Mouse (Mus musculus) neural tube, embryonic 11.5 days (tissue): ENCODE results near the gene Adora2b. TPM values are rescaled to one million over a fixed set of nuclear protein-coding genes. Genes with fewer than 3 reads are reported as not detected.

Experiments
- ATAC-seq: fragments of 200-750 bp; cut with Nextera tagmentation; 2 replicates; pipeline ENCODE4 v1.8.0; 2017; ENCODE audit warnings: moderate number of reproducible peaks, mild to moderate bottlenecking, moderate TSS enrichment, moderate library complexity; ENCODE audit not compliant: insufficient read depth, low FRiP score, low TSS enrichment
- DNase-seq: peaks from one replicate; pipeline ENCODE4 v3.0.0-alpha.2; 2015; ENCODE audit warnings: low spot score
- H3K27ac ChIP-seq: fragments of 300-500 bp; sonication (generic); 2 replicates; pipeline ENCODE4 v1.5.1; 2014; ENCODE audit warnings: low read depth, mild to moderate bottlenecking, low read length
- H3K27me3 ChIP-seq: fragments of 300-500 bp; sonication (generic); 2 replicates; pipeline ENCODE4 v1.6.1; 2014; ENCODE audit warnings: mild to moderate bottlenecking, low read length, mixed read lengths; ENCODE audit not compliant: control insufficient read depth, insufficient read depth
- H3K36me3 ChIP-seq: fragments of 300-500 bp; sonication (generic); 2 replicates; pipeline ENCODE4 v1.6.1; 2014; ENCODE audit warnings: mild to moderate bottlenecking, low read length, moderate library complexity, mixed read lengths; ENCODE audit not compliant: control insufficient read depth, insufficient read depth
- H3K4me1 ChIP-seq: fragments of 300-500 bp; sonication (generic); 2 replicates; pipeline ENCODE4 v1.6.1; 2014; ENCODE audit warnings: low read length, mixed read lengths; ENCODE audit not compliant: control insufficient read depth, insufficient read depth
- H3K4me2 ChIP-seq: fragments of 300-500 bp; sonication (generic); 2 replicates; pipeline ENCODE4 v1.6.1; 2014; ENCODE audit warnings: low read depth, mild to moderate bottlenecking, moderate library complexity
- H3K4me3 ChIP-seq: fragments of 300-500 bp; sonication (generic); 2 replicates; pipeline ENCODE4 v1.5.1; 2014; ENCODE audit warnings: low read depth, low read length
- H3K9ac ChIP-seq: fragments of 300-500 bp; sonication (generic); 2 replicates; pipeline ENCODE4 v1.6.1; 2014; ENCODE audit warnings: mild to moderate bottlenecking, low read length
- H3K9me3 ChIP-seq: fragments of 300-500 bp; sonication (generic); 2 replicates; pipeline ENCODE4 v1.6.1; 2016; ENCODE audit warnings: low read length; ENCODE audit not compliant: control insufficient read depth
- WGBS: fragments of 180-500 bp; shearing (Covaris S2); extraction: QIAGEN DNeasy Blood & Tissue Kit; methylation state at CpG from one replicate; pipeline ENCODE4 v1.1.7; 2014; 5-methylcytosine and 5-hydroxymethylcytosine counted together
- polyA plus RNA-seq: library from polyadenylated mRNA; unstranded; fragments of >200 nt; fragmentation: Nextera tagmentation; extraction: Ambion mirVana; gene quantifications from 2 replicates; pipeline ENCODE4 v1.2.1, GENCODE M21; 2014

Adora2b gene
- polyA plus RNA-seq, 1 experiment from 2014 or later = 6.2 TPM

DNA sequence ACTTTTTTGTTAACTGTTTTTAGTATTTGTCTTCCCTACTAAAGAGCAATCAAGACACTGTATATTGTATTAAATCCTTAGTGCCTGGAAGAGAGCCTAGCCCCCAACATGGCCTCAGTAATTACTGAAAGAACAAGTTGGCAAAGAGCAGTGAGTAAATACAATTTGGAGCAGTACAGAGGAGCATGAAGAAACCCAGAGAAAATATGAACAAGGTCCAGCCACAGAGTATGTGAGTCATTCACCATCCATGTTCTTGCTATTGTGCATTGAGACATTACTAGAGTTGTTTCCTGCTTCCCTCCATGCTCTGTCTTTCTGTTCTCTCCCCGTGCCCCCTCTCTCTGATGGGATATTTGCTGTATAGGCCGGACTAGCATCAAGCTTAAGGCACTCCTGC is 45.3 kb downstream of the Adora2b start:
- no peak overlapping the region for H3K9ac ChIP-seq
- H3K4me1 ChIP-seq = 0 out of 2 replicates have a peak, but pooled peaks cover 4% of the 10 kb centered on the region
- peaks cover 4% of the 10 kb centered on the region for H3K36me3 ChIP-seq
- no peaks in the 10 kb centered on the region for H3K9me3 ChIP-seq
- no peak overlapping the region for H3K27ac ChIP-seq
- ATAC-seq = no peak
- H3K27me3 ChIP-seq = no peaks in the 10 kb centered on the region
- no peak overlapping the region for H3K4me2 ChIP-seq
- WGBS = 94% methylated on average over 2 of the region's 2 CpGs
- no peak for DNase-seq
- no peak overlapping the region for H3K4me3 ChIP-seq

DNA sequence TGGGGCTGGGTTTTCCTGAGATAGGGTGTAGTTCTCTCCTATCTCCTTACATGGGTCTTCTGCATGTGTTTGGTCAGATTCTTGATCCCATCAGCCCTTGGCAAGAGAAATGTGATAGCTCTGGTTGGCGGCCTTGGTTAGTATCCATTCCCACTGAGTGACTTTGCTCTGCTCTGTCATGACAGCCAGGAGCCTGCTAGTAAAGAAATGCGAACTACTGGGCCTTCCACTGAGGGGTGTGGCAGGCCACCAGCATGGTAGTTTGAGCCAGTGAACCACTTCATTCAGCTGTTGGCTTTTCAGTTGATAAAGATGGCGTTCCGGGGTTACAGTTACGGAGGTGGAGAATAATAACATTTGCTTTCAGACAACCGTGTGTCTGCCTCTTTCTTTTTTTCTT is 50.1 kb downstream of the Adora2b start:
- no peak overlapping the region for H3K27ac ChIP-seq
- DNase-seq (no peak), ATAC-seq (no peak)
- no peak overlapping the region for H3K9ac ChIP-seq
- H3K27me3 ChIP-seq = no peaks in the 10 kb centered on the region
- WGBS = 86% methylated on average over 6 of the region's 6 CpGs
- no peak overlapping the region for H3K4me2 ChIP-seq
- H3K4me3 ChIP-seq = no peak overlapping the region
- H3K4me1 ChIP-seq = peaks cover 8% of the 10 kb centered on the region; the same call in 1 of the 2 replicates
- H3K9me3 ChIP-seq = no peaks in the 10 kb centered on the region
- H3K36me3 ChIP-seq = peaks cover 2% of the 10 kb centered on the region

DNA sequence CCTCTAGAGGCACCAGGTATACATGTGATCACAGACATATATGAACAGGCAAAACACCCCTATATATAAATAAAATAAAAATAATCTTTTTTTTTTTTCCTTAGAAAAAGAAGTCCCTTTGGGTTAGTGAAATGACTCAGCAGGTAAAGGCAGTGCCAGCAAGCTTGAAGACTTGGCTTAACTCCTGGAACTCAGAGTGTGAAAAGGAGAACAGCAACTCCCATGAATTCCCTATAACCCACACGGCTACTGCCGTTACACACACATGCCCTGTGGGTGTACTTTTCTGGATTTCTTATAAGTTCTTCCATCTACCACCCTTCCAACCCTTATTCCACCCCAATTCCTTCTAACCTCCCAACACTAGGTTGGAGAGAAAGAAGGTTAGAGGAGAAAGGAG is 57.1 kb downstream of the Adora2b start:
- Histone ChIP-seq H3K27ac (no peak overlapping the region), H3K4me3 (no peak overlapping the region), H3K4me1 (peaks cover 5% of the 10 kb centered on the region; the same call in 1 of the 2 replicates), H3K9me3 (no peaks in the 10 kb centered on the region), H3K36me3 (peaks cover 4% of the 10 kb centered on the region; the same call in 1 of the 2 replicates), H3K4me2 (no peak overlapping the region), H3K27me3 (no peaks in the 10 kb centered on the region), H3K9ac (no peak overlapping the region)
- DNase-seq = no peak
- 95% methylated on average over 2 of the region's 2 CpGs for WGBS
- no peak for ATAC-seq

DNA sequence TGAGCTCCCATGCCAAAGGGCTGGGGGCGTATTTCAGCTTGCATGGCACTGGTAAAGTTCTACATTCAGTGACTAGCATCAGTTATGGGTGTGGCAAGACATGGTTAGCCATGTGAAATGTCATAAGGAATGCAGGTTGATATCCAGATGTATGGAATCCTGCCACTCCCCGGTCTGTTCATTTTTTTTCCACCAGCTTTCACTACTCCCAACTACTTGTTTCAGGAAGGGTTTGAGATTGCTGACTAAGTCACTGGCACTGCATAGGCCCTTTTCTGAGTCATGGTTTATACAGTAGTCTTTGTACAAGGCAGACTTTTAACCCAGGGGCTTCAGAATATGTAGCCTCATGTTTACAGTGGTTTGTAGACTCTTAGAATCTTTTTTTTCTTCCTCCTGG is 60.5 kb downstream of the Adora2b start:
- no peak overlapping the region for H3K9ac ChIP-seq
- no peak for ATAC-seq
- no peaks in the 10 kb centered on the region for H3K9me3 ChIP-seq
- no peak overlapping the region for H3K4me3 ChIP-seq
- H3K4me1 ChIP-seq = no peaks in the 10 kb centered on the region
- WGBS = 94% methylated on average over 2 of the region's 2 CpGs
- H3K27ac ChIP-seq = no peak overlapping the region
- H3K36me3 ChIP-seq = peaks cover 6% of the 10 kb centered on the region
- no peak for DNase-seq
- H3K4me2 ChIP-seq = no peak overlapping the region
- H3K27me3 ChIP-seq = no peaks in the 10 kb centered on the region

DNA sequence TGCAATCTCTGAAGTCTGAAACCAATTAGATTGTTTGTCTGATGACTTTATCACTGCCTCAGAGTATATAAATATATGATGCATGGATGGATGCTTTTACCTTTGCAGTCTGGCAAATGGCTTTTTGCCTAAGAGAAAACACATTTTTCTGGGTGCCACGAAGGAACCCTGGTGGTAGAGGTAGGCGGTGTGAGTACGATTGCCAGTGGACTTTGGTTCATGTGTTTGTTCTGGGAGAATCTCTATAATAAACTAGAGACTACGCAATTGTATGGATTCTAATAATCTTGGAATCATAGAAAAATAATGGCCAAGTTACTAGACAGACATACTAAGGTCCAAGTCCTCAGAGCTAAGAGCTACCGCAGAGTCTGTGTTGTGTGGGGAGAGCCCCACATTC is 66.2 kb downstream of the Adora2b start:
- no peak overlapping the region for H3K9ac ChIP-seq
- H3K4me3 ChIP-seq = no peak overlapping the region
- H3K4me1 ChIP-seq = no peaks in the 10 kb centered on the region
- ATAC-seq (no peak), DNase-seq (no peak)
- H3K27me3 ChIP-seq = no peaks in the 10 kb centered on the region
- H3K4me2 ChIP-seq = no peak overlapping the region
- no peaks in the 10 kb centered on the region for H3K9me3 ChIP-seq
- H3K27ac ChIP-seq = no peak overlapping the region
- 96% methylated on average over 5 of the region's 5 CpGs for WGBS
- peaks cover 7% of the 10 kb centered on the region for H3K36me3 ChIP-seq

Other genes with a start within 250 kb of the Adora2b start
- gene Zswim7, start 32.4 kb downstream of the Adora2b start, polyA plus RNA-seq = 19.0 and 19.7 TPM in 2 replicates
- gene Ttc19, start 32.5 kb downstream of the Adora2b start, polyA plus RNA-seq = 17.5 and 18.0 TPM in 2 replicates
- gene Pigl, start 209.5 kb downstream of the Adora2b start, polyA plus RNA-seq = 13.1 and 15.3 TPM in 2 replicates
- 160 and 176 TPM in 2 replicates for gene Ncor1, start 209.6 kb downstream of the Adora2b start, polyA plus RNA-seq